Comparison of ENCODE assay signal across 8 mouse cellular contexts in genomic region chr2:36048164-36048563, GRCm38 (mm10). TPM values are rescaled to one million over a fixed set of nuclear protein-coding genes. Genes with fewer than 3 reads are reported as not detected.
DNase-seq lines count a peak whose midpoint lies in the region; ATAC-seq lines count a peak whose summit lies in the region.

No protein-coding gene starts in this region.

- H3K4me2 ChIP-seq in forebrain, embryonic 13.5 days = peak overlapping the region; percentile 73
- peak overlapping the region; percentile 62 for H3K4me2 ChIP-seq in limb, embryonic 15.5 days

- peak overlapping the region; percentile 92 for H3K9ac ChIP-seq in forebrain, embryonic 13.5 days
- H3K9ac ChIP-seq in limb, embryonic 15.5 days = peak overlapping the region; percentile 68

- H3K36me3 ChIP-seq in megakaryocyte, embryonic 14.5 days (replicated peaks; ENCODE audit: low read length) = peaks cover 38% of the 10 kb centered on the region
- peaks cover 12% of the 10 kb centered on the region for H3K36me3 ChIP-seq in forebrain, embryonic 13.5 days (ENCODE audit: poor library complexity, severe bottlenecking)
- H3K36me3 ChIP-seq in limb, embryonic 15.5 days = peaks cover 22% of the 10 kb centered on the region

- no peaks in the 10 kb centered on the region for H3K9me3 ChIP-seq in megakaryocyte, embryonic 14.5 days
- H3K9me3 ChIP-seq in forebrain, embryonic 13.5 days (replicated peaks) = no peaks in the 10 kb centered on the region
- H3K9me3 ChIP-seq in limb, embryonic 15.5 days = no peaks in the 10 kb centered on the region

- H3K4me3 ChIP-seq in megakaryocyte, embryonic 14.5 days (replicated peaks) = peak overlapping the region; percentile 95
- H3K4me3 ChIP-seq in forebrain, embryonic 13.5 days = peak overlapping the region; percentile 77
- H3K4me3 ChIP-seq in limb, embryonic 15.5 days = peak overlapping the region; percentile 78

- H3K27me3 ChIP-seq in megakaryocyte, embryonic 14.5 days (replicated peaks) = peaks cover 13% of the 10 kb centered on the region
- H3K27me3 ChIP-seq in forebrain, embryonic 13.5 days = 0 out of 2 replicates have a peak, but pooled peaks cover 4% of the 10 kb centered on the region
- no peaks in the 10 kb centered on the region for H3K27me3 ChIP-seq in limb, embryonic 15.5 days

- no peak for ATAC-seq in megakaryocyte, adult 5-6 weeks (ENCODE audit: poor library complexity, severe bottlenecking)
- ATAC-seq in forebrain, embryonic 13.5 days = no peak
- no peak for ATAC-seq in limb, embryonic 15.5 days (ENCODE audit: insufficient number of reproducible peaks, low FRiP score, low TSS enrichment, low read depth)
- no peak for ATAC-seq in megakaryocyte progenitor cell, adult 5-6 weeks (replicated peaks; ENCODE audit: poor library complexity)

- WGBS in forebrain, embryonic 13.5 days = 76% methylated on average over 8 of the region's 8 CpGs
- 70% methylated on average over 8 of the region's 8 CpGs for WGBS in limb, embryonic 15.5 days

- peaks cover 39% of the 10 kb centered on the region for H3K4me1 ChIP-seq in megakaryocyte, embryonic 14.5 days
- peaks cover 13% of the 10 kb centered on the region for H3K4me1 ChIP-seq in forebrain, embryonic 13.5 days
- H3K4me1 ChIP-seq in limb, embryonic 15.5 days = peaks cover 15% of the 10 kb centered on the region

- DNase-seq in yolk sac, embryonic 10.5 days (ENCODE audit: low spot score) = peak; percentile 14
- DNase-seq in adipocyte (ENCODE audit: low spot score) = no peak
- DNase-seq in adrenal gland, postnatal 10 days = no peak

- H3K27ac ChIP-seq in forebrain, embryonic 13.5 days = no peak overlapping the region
- H3K27ac ChIP-seq in limb, embryonic 15.5 days = no peak overlapping the region

RNA-seq across cellular contexts. Expression of gene Ndufa8, which starts 1.0 kb away (rescaled TPM):
- 30.0 and 76.6 TPM in 2 replicates for polyA plus RNA-seq in megakaryocyte, embryonic 14.5 days (2012; ENCODE audit: insufficient read depth, low replicate concordance)
- total RNA-seq in megakaryocyte, adult 5-6 weeks (2015) = 87.6 and 88.1 TPM in 2 replicates
- total RNA-seq in megakaryocyte, adult 5-6 weeks (2017) = 35.7 and 48.5 TPM in 2 replicates
- polyA plus RNA-seq in forebrain, embryonic 13.5 days (2015; fragmentation: Nextera tagmentation; extraction: Ambion mirVana) = 222 and 237 TPM in 2 replicates
- 210 and 231 TPM in 2 replicates for polyA plus RNA-seq in limb, embryonic 15.5 days (2015; fragmentation: Nextera tagmentation; extraction: Ambion mirVana)
- 100 to 1,000 TPM; 419 to 460 TPM for total RNA-seq in adrenal gland, postnatal 10 days (2021)
- total RNA-seq in megakaryocyte progenitor cell, adult 5-6 weeks (2015) = 85.0 and 100 TPM in 2 replicates
- total RNA-seq in megakaryocyte progenitor cell, adult 5-6 weeks (2017) = 42.4 and 53.3 TPM in 2 replicates

RNA-seq across cellular contexts. Expression of gene Morn5, which starts 1.1 kb away (rescaled TPM):
- polyA plus RNA-seq in megakaryocyte, embryonic 14.5 days (2012; ENCODE audit: insufficient read depth, low replicate concordance) = not detected in 2 replicates
- total RNA-seq in megakaryocyte, adult 5-6 weeks (2015) = 0.25 TPM in 1 of 2 replicates, not detected in the other
- total RNA-seq in megakaryocyte, adult 5-6 weeks (2017) = not detected in 2 replicates
- 2.0 and 4.1 TPM in 2 replicates for polyA plus RNA-seq in forebrain, embryonic 13.5 days (2015; fragmentation: Nextera tagmentation; extraction: Ambion mirVana)
- polyA plus RNA-seq in limb, embryonic 15.5 days (2015; fragmentation: Nextera tagmentation; extraction: Ambion mirVana) = 0.52 TPM in 1 of 2 replicates, not detected in the other
- total RNA-seq in adrenal gland, postnatal 10 days (2021) = not detected
- total RNA-seq in megakaryocyte progenitor cell, adult 5-6 weeks (2015) = not detected in 2 replicates
- total RNA-seq in megakaryocyte progenitor cell, adult 5-6 weeks (2017) = not detected in 2 replicates

RNA-seq across cellular contexts. Expression of gene Lhx6, which starts 57.0 kb away (rescaled TPM):
- polyA plus RNA-seq in megakaryocyte, embryonic 14.5 days (2012; ENCODE audit: insufficient read depth, low replicate concordance) = 0.18 TPM in 1 of 2 replicates, not detected in the other
- not detected in 2 replicates for total RNA-seq in megakaryocyte, adult 5-6 weeks (2015)
- not detected in 2 replicates for total RNA-seq in megakaryocyte, adult 5-6 weeks (2017)
- 25.9 and 33.7 TPM in 2 replicates for polyA plus RNA-seq in forebrain, embryonic 13.5 days (2015; fragmentation: Nextera tagmentation; extraction: Ambion mirVana)
- polyA plus RNA-seq in limb, embryonic 15.5 days (2015; fragmentation: Nextera tagmentation; extraction: Ambion mirVana) = 0.65 and 0.92 TPM in 2 replicates
- total RNA-seq in adrenal gland, postnatal 10 days (2021) = 1 to 10 TPM; 5.8 to 8.1 TPM
- total RNA-seq in megakaryocyte progenitor cell, adult 5-6 weeks (2015) = not detected in 2 replicates
- not detected in 2 replicates for total RNA-seq in megakaryocyte progenitor cell, adult 5-6 weeks (2017)

Comparison
In these comparisons a context has a peak if more than half of its experiments do, and no peak if none do; other contexts are left out.
1. RNA of gene Ndufa8, which starts 1.0 kb away (total RNA-seq): 419 to 460 TPM in adrenal gland, postnatal 10 days; 42.4 to 100 TPM in megakaryocyte progenitor cell, adult 5-6 weeks and 35.7 to 88.1 TPM in megakaryocyte, adult 5-6 weeks; every median in the first group is over 4 times any median in the second.
2. RNA of gene Lhx6, which starts 57.0 kb away (total RNA-seq): 5.8 to 8.1 TPM in adrenal gland, postnatal 10 days; not detected in megakaryocyte, adult 5-6 weeks and not detected in megakaryocyte progenitor cell, adult 5-6 weeks; every median in the first group is over 4 times any median in the second.
3. Peak in every context shown above with its lines, with median percentiles within 50 percentile points of each other: H3K4me3 ChIP-seq.